Comparison of ENCODE assay signal across 17 mouse cellular contexts in the genomic region with DNA sequence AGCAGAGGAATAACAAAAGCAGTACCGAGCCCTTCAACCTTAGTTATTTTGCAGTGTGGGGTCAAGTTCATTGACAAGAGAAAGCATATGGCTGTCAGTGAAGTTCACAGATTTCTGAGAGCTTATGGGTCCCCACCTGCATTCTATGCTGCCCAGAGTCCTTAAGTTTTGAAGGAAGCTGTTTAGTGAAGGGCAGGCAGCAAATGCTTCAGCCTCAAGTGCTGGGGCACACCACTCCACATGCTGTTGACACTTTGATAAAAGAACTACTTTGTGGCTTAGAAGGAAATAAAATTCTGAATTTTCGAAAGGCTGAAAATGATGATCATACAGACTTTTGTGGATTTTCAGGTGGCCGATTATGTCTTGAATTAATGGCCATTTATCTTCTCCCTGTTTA.
"Had no signal": no experiment of that assay in that cellular context is flagged by ENCODE, and none has a peak within 500 bp of the region (broad histone marks: within the 10 kb centered on the region; RNA-seq: fewer than 3 reads in every experiment).

No protein-coding gene starts in this region.

- H3K36me3 ChIP-seq: liver, embryonic 13.5 days; liver, embryonic 15.5 days; midbrain, embryonic 13.5 days; midbrain, embryonic 15.5 days; neural tube, embryonic 13.5 days had no signal

- H3K27ac ChIP-seq: liver, embryonic 13.5 days; liver, embryonic 15.5 days; macrophage; midbrain, embryonic 13.5 days; midbrain, embryonic 15.5 days; neural tube, embryonic 13.5 days had no signal

- ATAC-seq: liver, postnatal 0 days; midbrain, embryonic 13.5 days; midbrain, embryonic 15.5 days had no signal

- H3K27me3 ChIP-seq: liver, embryonic 13.5 days; liver, embryonic 15.5 days; megakaryocyte, embryonic 14.5 days; midbrain, embryonic 13.5 days; midbrain, embryonic 15.5 days; neural tube, embryonic 13.5 days had no signal

- H3K9me3 ChIP-seq: liver, embryonic 13.5 days; liver, embryonic 15.5 days; megakaryocyte, embryonic 14.5 days; midbrain, embryonic 13.5 days; midbrain, embryonic 15.5 days; neural tube, embryonic 13.5 days had no signal

- H3K4me1 ChIP-seq: liver, embryonic 13.5 days; liver, embryonic 15.5 days; midbrain, embryonic 13.5 days; midbrain, embryonic 15.5 days; neural tube, embryonic 13.5 days had no signal

- H3K4me3 ChIP-seq: liver, embryonic 13.5 days; liver, embryonic 15.5 days; megakaryocyte, embryonic 14.5 days; midbrain, embryonic 13.5 days; midbrain, embryonic 15.5 days; neural tube, embryonic 13.5 days had no signal

- H3K4me2 ChIP-seq: liver, embryonic 11.5 days; liver, embryonic 13.5 days; liver, embryonic 15.5 days; midbrain, embryonic 11.5 days; midbrain, embryonic 13.5 days; midbrain, embryonic 15.5 days; neural tube, embryonic 13.5 days had no signal

- H3K9ac ChIP-seq: liver, embryonic 13.5 days; liver, embryonic 15.5 days; liver, postnatal 0 days; midbrain, embryonic 13.5 days; midbrain, embryonic 15.5 days; neural tube, embryonic 13.5 days had no signal

- DNase-seq: liver; liver, embryonic 13.5 days; liver, postnatal 0 days; right cerebral cortex, postnatal 25 days; right cerebral cortex, postnatal 4 days; spleen, adult 18-20 months; thymus, adult 18-20 months; thymus, postnatal 14 days; thymus, postnatal 36 days had no signal
